Mouse (Mus musculus): ENCODE data around the gene Uox.

- TF ChIP-seq POLR2A (IDR thresholded peaks at IDR 0.05; ENCODE audit: extremely low read depth, insufficient read depth, low read length) (no peak), CTCF (IDR thresholded peaks at IDR 0.05; ENCODE audit: low read depth, low read length) (no peak)
These were observed 79.2 kb downstream of the Uox start for GRCm38 (mm10) chr3:146649311-146649894.
